Mouse (Mus musculus) MEL (cell line): Measurements from ENCODE around the gene Cnbd2. TPM values are rescaled to one million over a fixed set of nuclear protein-coding genes. Genes with fewer than 3 reads are reported as not detected.

Experiments used
- DNase-seq: peaks from one replicate; pipeline ENCODE4 v3.0.0; 2011; ENCODE audit warnings: low read depth, low spot score
- H3K27ac ChIP-seq: 2 replicates; pipeline ENCODE4 v1.5.1; 2012; ENCODE audit warnings: low read depth, mild to moderate bottlenecking, control low read depth, low read length, moderate library complexity; ENCODE audit not compliant: control insufficient read depth
- H3K27me3 ChIP-seq, 2 experiments: fragments of 150-350 bp in 1 of 2; sonication (generic) in 1 of 2; 2 replicates each; pipeline ENCODE4 v1.6.1; 2012; ENCODE audit warnings: low read length in 2 of 2, mild to moderate bottlenecking in 2 of 2, improper control_type of control experiment in 1 of 2, moderate library complexity in 1 of 2; ENCODE audit not compliant: insufficient read depth in 2 of 2, control insufficient read depth in 1 of 2
- H3K36me3 ChIP-seq, 2 experiments: 2 replicates each; pipeline ENCODE4 v1.6.1; 2012 to 2014; ENCODE audit warnings: low read length in 2 of 2, improper control_type of control experiment in 1 of 2, inconsistent platforms in 1 of 2, mild to moderate bottlenecking in 1 of 2; ENCODE audit not compliant: insufficient read depth in 2 of 2, control insufficient read depth in 1 of 2
- H3K4me1 ChIP-seq, 2 experiments: fragments of 150-350 bp in 1 of 2; sonication (generic) in 1 of 2; 2 replicates each; pipeline ENCODE4 v1.6.1; 2012; ENCODE audit warnings: low read length in 2 of 2, improper control_type of control experiment in 1 of 2, mild to moderate bottlenecking in 1 of 2; ENCODE audit not compliant: insufficient read depth in 2 of 2, control insufficient read depth in 1 of 2
- H3K4me3 ChIP-seq, 2 experiments: fragments of 150-350 bp in 1 of 2; sonication (generic) in 1 of 2; 2 replicates each; pipeline ENCODE4 v1.5.1; 2012; ENCODE audit warnings: low read depth in 2 of 2, low read length in 2 of 2, mild to moderate bottlenecking in 2 of 2, moderate library complexity in 2 of 2, control low read depth in 1 of 2, improper control_type of control experiment in 1 of 2; ENCODE audit not compliant: control insufficient read depth in 1 of 2, insufficient read depth in 1 of 2
- H3K79me2 ChIP-seq: 2 replicates; pipeline ENCODE4 v1.6.1; 2012; ENCODE audit warnings: mild to moderate bottlenecking, low read length, moderate library complexity; ENCODE audit not compliant: control insufficient read depth, poor library complexity, insufficient read depth
- H3K9ac ChIP-seq: 2 replicates; pipeline ENCODE4 v1.6.1; 2012; ENCODE audit warnings: low read depth, mild to moderate bottlenecking, control low read depth, low read length, moderate library complexity; ENCODE audit not compliant: control insufficient read depth, poor library complexity, severe bottlenecking
- H3K9me3 ChIP-seq: fragments of 150-350 bp; sonication (generic); replicated peaks from 2 replicates; pipeline ENCODE4 v1.6.1; 2012; ENCODE audit warnings: mild to moderate bottlenecking, low read length, improper control_type of control experiment, moderate library complexity; ENCODE audit not compliant: insufficient read depth
- BHLHE40 ChIP-seq: IDR thresholded peaks from 2 replicates; pipeline ENCODE4 v1.6.1; 2012; ENCODE audit warnings: low read depth, mild to moderate bottlenecking, inconsistent platforms, low read length, improper control_type of control experiment, borderline replicate concordance
- CTCF ChIP-seq, 3 experiments: IDR thresholded peaks in 2 of 3; conservative IDR thresholded peaks in 1 of 3; 2 replicates each; pipeline ENCODE4 v1.5.1; 2011 to 2012; ENCODE audit warnings: low read length in 3 of 3, low read depth in 2 of 3, mild to moderate bottlenecking in 2 of 3, improper control_type of control experiment in 1 of 3, inconsistent platforms in 1 of 3, mixed read lengths in 1 of 3, moderate library complexity in 1 of 3; ENCODE audit not compliant: control insufficient read depth in 1 of 3, insufficient read depth in 1 of 3, poor library complexity in 1 of 3, severe bottlenecking in 1 of 3
- ETS1 ChIP-seq: IDR thresholded peaks from 2 replicates; pipeline ENCODE4 v1.6.1; 2012; ENCODE audit warnings: low read depth, mild to moderate bottlenecking, inconsistent platforms, low read length, improper control_type of control experiment, moderate library complexity
- GABPA ChIP-seq: IDR thresholded peaks from 2 replicates; pipeline ENCODE4 v1.6.1; 2012; ENCODE audit warnings: low read depth, mild to moderate bottlenecking, inconsistent platforms, low read length, improper control_type of control experiment, moderate library complexity
- HCFC1 ChIP-seq: IDR thresholded peaks from 2 replicates; pipeline ENCODE4 v1.6.1; 2012; ENCODE audit warnings: low read depth, mild to moderate bottlenecking, inconsistent platforms, low read length, improper control_type of control experiment, moderate library complexity
- JUND ChIP-seq: IDR thresholded peaks from 2 replicates; pipeline ENCODE4 v1.6.1; 2011; ENCODE audit warnings: low read depth, mild to moderate bottlenecking, improper control_type of control experiment, low read length
- KAT2A ChIP-seq: conservative IDR thresholded peaks from 2 replicates; pipeline ENCODE4 v1.6.1; 2012; ENCODE audit warnings: low read depth, low read length, improper control_type of control experiment, inconsistent platforms
- MYB ChIP-seq: IDR thresholded peaks from 2 replicates; pipeline ENCODE4 v1.6.1; 2011; ENCODE audit warnings: mild to moderate bottlenecking, low read depth, low read length, improper control_type of control experiment
- NRF1 ChIP-seq: IDR thresholded peaks from 2 replicates; pipeline ENCODE4 v1.6.1; 2014; ENCODE audit warnings: low read depth, mild to moderate bottlenecking, inconsistent platforms, low read length, improper control_type of control experiment, moderate library complexity; ENCODE audit not compliant: poor library complexity, insufficient read depth, severe bottlenecking
- POLR2AphosphoS2 ChIP-seq: IDR thresholded peaks from 2 replicates; pipeline ENCODE4 v1.6.1; 2011; ENCODE audit warnings: low read length, improper control_type of control experiment
- SMC3 ChIP-seq: IDR thresholded peaks from 2 replicates; pipeline ENCODE4 v1.6.1; 2011; ENCODE audit warnings: low read depth, low read length, improper control_type of control experiment
- TAL1 ChIP-seq: IDR thresholded peaks from 2 replicates; pipeline ENCODE4 v1.6.1; 2012; ENCODE audit warnings: mild to moderate bottlenecking, inconsistent platforms, low read length, moderate library complexity, mixed read lengths
- TBP ChIP-seq: IDR thresholded peaks from 2 replicates; pipeline ENCODE4 v1.8.0; 2011; ENCODE audit warnings: low read depth, low read length, improper control_type of control experiment
- TCF12 ChIP-seq: IDR thresholded peaks from 2 replicates; pipeline ENCODE4 v1.6.1; 2014; ENCODE audit warnings: low read depth, mild to moderate bottlenecking, inconsistent platforms, low read length, improper control_type of control experiment, moderate library complexity
- USF2 ChIP-seq, 2 experiments: IDR thresholded peaks; 2 replicates each; pipeline ENCODE4 v1.6.1; 2011 to 2012; ENCODE audit warnings: improper control_type of control experiment in 2 of 2, low read length in 2 of 2, borderline replicate concordance in 1 of 2, inconsistent platforms in 1 of 2, low read depth in 1 of 2, mild to moderate bottlenecking in 1 of 2; ENCODE audit not compliant: insufficient read depth in 1 of 2
- ZKSCAN1 ChIP-seq: IDR thresholded peaks from 2 replicates; pipeline ENCODE4 v1.6.1; 2012; ENCODE audit warnings: low read depth, mild to moderate bottlenecking, inconsistent platforms, low read length, improper control_type of control experiment, moderate library complexity
- ZNF384 ChIP-seq: IDR thresholded peaks from 2 replicates; pipeline ENCODE4 v1.6.1; 2012; ENCODE audit warnings: low read depth, mild to moderate bottlenecking, inconsistent platforms, low read length, improper control_type of control experiment
- polyA plus RNA-seq, 2 experiments: library from polyadenylated mRNA; stranded (reverse) in 1 of 2; unstranded in 1 of 2; fragments of >175 nt in 1 of 2; fragments of >200 nt in 1 of 2; gene quantifications; 2 replicates each; pipeline versions ENCODE4 v1.2.1 to v1.2.4; 2012; ENCODE audit warnings: low replicate concordance in 2 of 2, low read depth in 1 of 2; ENCODE audit not compliant: insufficient read length in 2 of 2, insufficient read depth in 1 of 2, missing spikeins in 1 of 2
- total RNA-seq: library from RNA; depleted of rRNA; stranded (reverse); fragments of 300-350 nt; gene quantifications from 2 replicates; pipeline ENCODE4 v1.2.3, GENCODE M21; 2012

The Cnbd2 gene
- total and polyA plus RNA-seq, 3 experiments: 1.8 to 4.8 TPM; not detected in 1

DNA sequence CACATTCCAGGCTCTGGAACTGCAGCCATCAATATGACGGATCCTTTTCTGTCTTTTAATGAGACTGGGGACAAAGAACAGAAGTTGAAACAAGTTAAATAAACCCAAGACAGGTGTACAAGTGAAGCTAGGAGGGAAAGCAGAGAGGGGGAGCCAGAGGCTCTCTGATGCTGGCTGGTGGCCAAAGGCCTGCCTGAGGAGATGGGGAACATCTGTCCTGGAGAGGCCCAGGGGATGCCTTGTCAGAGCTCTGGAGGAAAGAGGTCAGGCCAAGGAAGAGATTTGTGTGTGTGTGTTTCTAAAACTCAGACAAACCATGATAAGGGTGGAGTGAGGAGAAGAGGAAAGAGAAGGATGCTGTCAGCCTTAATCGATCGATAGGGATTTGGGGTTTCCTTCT is 14.4 kb upstream of the Cnbd2 start:
- H3K79me2 ChIP-seq: no peaks in the 10 kb centered on the region
- H3K4me3 ChIP-seq: no peak overlapping the region
- DNase-seq: no peak
- TF ChIP-seq ETS1 (no peak), TCF12 (no peak), CTCF (IDR thresholded peaks at IDR 0.05 in 2 of 3, conservative IDR thresholded peaks at IDR 0.05 in 1 of 3; ENCODE audit: control insufficient read depth in 1 of 3, insufficient read depth in 1 of 3, low read depth in 2 of 3, low read length in 3 of 3, poor library complexity in 1 of 3, severe bottlenecking in 1 of 3) (no peak), ZKSCAN1 (no peak), TAL1 (no peak), GABPA (no peak), JUND (no peak), HCFC1 (no peak), MYB (no peak)
- TF ChIP-seq, all 39 proteins: peak for 0
- H3K4me1 ChIP-seq: peaks cover 12 to 14% of the 10 kb centered on the region in 2 experiments
- no peaks in the 10 kb centered on the region for H3K9me3 ChIP-seq
- peaks cover 2 to 16% of the 10 kb centered on the region in 2 experiments; a peak in 3 of 4 replicates for H3K36me3 ChIP-seq
- no peaks in the 10 kb centered on the region for H3K27me3 ChIP-seq
- H3K27ac ChIP-seq: no peak overlapping the region
- H3K9ac ChIP-seq: no peak overlapping the region

DNA sequence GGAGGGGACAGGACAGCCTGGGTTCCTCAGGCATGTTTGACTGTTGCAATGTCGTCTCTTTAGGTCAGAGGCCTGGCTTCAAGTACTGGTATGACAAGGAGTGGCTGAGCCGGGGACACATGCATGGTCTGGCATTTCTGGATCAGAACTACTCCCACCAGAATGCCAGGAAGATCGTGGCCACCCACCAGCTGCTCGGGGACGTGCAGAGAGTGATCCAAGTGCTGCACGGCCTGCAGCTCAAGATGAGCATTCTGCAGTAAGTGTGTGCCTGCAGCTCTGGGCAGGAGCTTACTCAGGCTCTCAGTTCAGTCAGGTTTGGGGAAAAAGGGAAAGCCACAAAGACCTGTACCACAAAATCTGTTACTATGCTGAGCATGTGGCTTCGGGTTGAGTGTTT is 13.6 kb upstream of the Cnbd2 start:
- Histone ChIP-seq H3K36me3 (peaks cover 2 to 16% of the 10 kb centered on the region in 2 experiments; a peak in 3 of 4 replicates), H3K4me1 (peaks cover 12 to 14% of the 10 kb centered on the region in 2 experiments), H3K27ac (no peak overlapping the region), H3K27me3 (no peaks in the 10 kb centered on the region), H3K79me2 (no peaks in the 10 kb centered on the region)
- DNase-seq: no peak
- TF ChIP-seq TBP (no peak), SMC3 (no peak), HCFC1 (no peak), NRF1 (no peak), KAT2A (no peak), BHLHE40 (no peak), ZKSCAN1 (no peak), POLR2AphosphoS2 (no peak), USF2 (IDR thresholded peaks at IDR 0.05; ENCODE audit: borderline replicate concordance in 1 of 2, insufficient read depth in 1 of 2, low read depth in 1 of 2, low read length in 2 of 2) (no peak), ZNF384 (no peak)
- TF ChIP-seq, all 39 proteins: peak for 0
- Histone ChIP-seq H3K4me3 (no peak overlapping the region), H3K9ac (no peak overlapping the region), H3K9me3 (no peaks in the 10 kb centered on the region)
